Mouse (Mus musculus) gastrocnemius, postnatal 25 days (tissue): ENCODE data around the gene Manbal. TPM values are rescaled to one million over a fixed set of nuclear protein-coding genes. Genes with fewer than 3 reads are reported as not detected.

Source experiments
- DNase-seq: peaks from one replicate; pipeline ENCODE4 v3.0.0; 2022
- total RNA-seq, 2 experiments: library from RNA; stranded (reverse); gene quantifications; 1 replicate in 1 of 2; 2 replicates in 1 of 2; pipeline ENCODE4 v1.2.3; 2021

Manbal gene
- total RNA-seq, 2 experiments from 2014 or later, result 12.5 to 15.7 TPM

GRCm38 (mm10) chr2:157412497-157412896 is 45.1 kb downstream of the Manbal start:
- DNase-seq, result no peak

- no peak for DNase-seq
Measured at GRCm38 (mm10) chr2:157417229-157417628, 49.8 kb downstream of the Manbal start.

GRCm38 (mm10) chr2:157418206-157418605 is 50.8 kb downstream of the Manbal start, which contains the start of gene Src:
TSS of gene Src (plus strand) at chr2:157418444.
- DNase-seq, result no peak

GRCm38 (mm10) chr2:157418609-157419071 is 51.2 kb downstream of the Manbal start:
- no peak for DNase-seq

- no peak for DNase-seq
Measured at GRCm38 (mm10) chr2:157419506-157419905, 52.1 kb downstream of the Manbal start.

GRCm38 (mm10) chr2:157420404-157420803 is 53.0 kb downstream of the Manbal start:
- DNase-seq, result no peak

- DNase-seq, result no peak
Measured at GRCm38 (mm10) chr2:157422062-157422655, 54.8 kb downstream of the Manbal start.

- DNase-seq, result peak; percentile 46
Measured at GRCm38 (mm10) chr2:157422854-157423705, 55.7 kb downstream of the Manbal start.

- DNase-seq, result no peak
Measured at GRCm38 (mm10) chr2:157423706-157424125, 56.3 kb downstream of the Manbal start.

GRCm38 (mm10) chr2:157424126-157424903 is 56.9 kb downstream of the Manbal start:
- no peak for DNase-seq

- no peak for DNase-seq
Measured at GRCm38 (mm10) chr2:157424904-157425642, 57.7 kb downstream of the Manbal start.

- DNase-seq, result no peak
Measured at GRCm38 (mm10) chr2:157425643-157425988, 58.2 kb downstream of the Manbal start.

- DNase-seq, result no peak
Measured at GRCm38 (mm10) chr2:157426171-157426570, 58.8 kb downstream of the Manbal start.

- DNase-seq, result no peak
Measured at GRCm38 (mm10) chr2:157427164-157427563, 59.8 kb downstream of the Manbal start.

GRCm38 (mm10) chr2:157428351-157429139 is 61.2 kb downstream of the Manbal start:
- no peak for DNase-seq

- DNase-seq, result no peak
Measured at GRCm38 (mm10) chr2:157429735-157430134, 62.3 kb downstream of the Manbal start.

- DNase-seq, result no peak
Measured at GRCm38 (mm10) chr2:157430667-157431429, 63.5 kb downstream of the Manbal start.

- no peak for DNase-seq
Measured at GRCm38 (mm10) chr2:157431912-157432311, 64.5 kb downstream of the Manbal start.

GRCm38 (mm10) chr2:157432476-157432875 is 65.1 kb downstream of the Manbal start:
- no peak for DNase-seq

- no peak for DNase-seq
Measured at GRCm38 (mm10) chr2:157434041-157434440, 66.6 kb downstream of the Manbal start.
